Mouse (Mus musculus) embryonic facial prominence, embryonic 10.5 days (tissue): Measurements from ENCODE around the gene Abr. TPM values are rescaled to one million over a fixed set of nuclear protein-coding genes. Genes with fewer than 3 reads are reported as not detected.

Experiments used
- DNase-seq: peaks from one replicate; pipeline ENCODE4 v3.0.0-alpha.2; 2017; ENCODE audit warnings: low spot score
- H3K27ac ChIP-seq: fragments of 300-500 bp; sonication (generic); replicated peaks from 2 replicates; pipeline ENCODE4 v1.5.1; 2016; ENCODE audit warnings: mild to moderate bottlenecking
- H3K27me3 ChIP-seq: fragments of 300-500 bp; sonication (generic); replicated peaks from 2 replicates; pipeline ENCODE4 v1.6.1; 2016; ENCODE audit warnings: low read depth, mild to moderate bottlenecking; ENCODE audit not compliant: poor library complexity, severe bottlenecking
- H3K36me3 ChIP-seq: fragments of 300-500 bp; sonication (generic); replicated peaks from 2 replicates; pipeline ENCODE4 v1.6.1; 2016; ENCODE audit warnings: mild to moderate bottlenecking, moderate library complexity
- H3K4me1 ChIP-seq: fragments of 300-500 bp; sonication (generic); 2 replicates; pipeline ENCODE4 v1.6.1; 2016
- H3K4me3 ChIP-seq: fragments of 300-500 bp; sonication (generic); 2 replicates; pipeline ENCODE4 v1.5.1; 2016; ENCODE audit warnings: mild to moderate bottlenecking, moderate library complexity
- H3K9me3 ChIP-seq: fragments of 300-500 bp; sonication (generic); 2 replicates; pipeline ENCODE4 v1.6.1; 2016; ENCODE audit warnings: mild to moderate bottlenecking
- WGBS: fragments of 180-500 bp; shearing (Covaris S2); methylation state at CpG from one replicate; pipeline ENCODE4 v1.1.7; 2016; 5-methylcytosine and 5-hydroxymethylcytosine counted together
- polyA plus RNA-seq: library from polyadenylated mRNA; unstranded; fragments of >200 nt; fragmentation: Nextera tagmentation; extraction: Ambion mirVana; gene quantifications from 2 replicates; pipeline ENCODE4 v1.2.1, GENCODE M21; 2016

The Abr gene
- polyA plus RNA-seq, 1 experiment from 2014 or later: 34.6 TPM

- H3K27ac ChIP-seq: peak within 1 kb of the TSS; percentile 92
- peak within 1 kb of the TSS; percentile 90 for H3K4me3 ChIP-seq
- peaks cover 41% of the 10 kb centered on the region for H3K4me1 ChIP-seq
- no peaks in the 10 kb centered on the region for H3K27me3 ChIP-seq
- H3K36me3 ChIP-seq: 0 out of 2 replicates have a peak, but pooled peaks cover under 1% of the 10 kb centered on the region
- H3K9me3 ChIP-seq: no peaks in the 10 kb centered on the region
- DNase-seq: peak; percentile 96
- under 1% methylated on average over 70 of the region's 70 CpGs for WGBS
These were observed 223.1 kb downstream of the Abr start, which contains the start of gene Nxn for GRCm38 (mm10) chr11:76398798-76399586. Gene Nxn, minus strand, starts transcription at chr11:76399140.

GRCm38 (mm10) chr11:76398312-76398797 is 223.8 kb downstream of the Abr start:
- Histone ChIP-seq H3K9me3 (no peaks in the 10 kb centered on the region), H3K36me3 (peaks cover 3% of the 10 kb centered on the region; the same call in 1 of the 2 replicates), H3K27me3 (no peaks in the 10 kb centered on the region), H3K27ac (peak overlapping the region; percentile 92), H3K4me1 (peaks cover 41% of the 10 kb centered on the region), H3K4me3 (peak overlapping the region; percentile 90)
- DNase-seq: peak; percentile 74
- whole genome bisulfite sequencing: under 1% methylated on average over 33 of the region's 33 CpGs

- no peaks in the 10 kb centered on the region for H3K9me3 ChIP-seq
- peaks cover 9% of the 10 kb centered on the region for H3K36me3 ChIP-seq
- peak overlapping the region; percentile 90 for H3K4me3 ChIP-seq
- peak overlapping the region; percentile 92 for H3K27ac ChIP-seq
- DNase-seq: peak; percentile 80
- peaks cover 41% of the 10 kb centered on the region for H3K4me1 ChIP-seq
- H3K27me3 ChIP-seq: no peaks in the 10 kb centered on the region
- under 1% methylated on average over 26 of the region's 26 CpGs for WGBS
These were observed 224.3 kb downstream of the Abr start for GRCm38 (mm10) chr11:76397650-76398311.

GRCm38 (mm10) chr11:76392996-76393395 is 229.1 kb downstream of the Abr start:
- peaks cover 11% of the 10 kb centered on the region; the same call in 1 of the 2 replicates for H3K9me3 ChIP-seq
- no peak for DNase-seq
- no peak overlapping the region for H3K4me3 ChIP-seq
- peaks cover 36% of the 10 kb centered on the region for H3K36me3 ChIP-seq
- no peaks in the 10 kb centered on the region for H3K27me3 ChIP-seq
- H3K4me1 ChIP-seq: peaks cover 45% of the 10 kb centered on the region
- no peak overlapping the region for H3K27ac ChIP-seq
- 87% methylated on average over 11 of the region's 11 CpGs for WGBS

- no peak for DNase-seq
- Histone ChIP-seq H3K9me3 (peaks cover 11% of the 10 kb centered on the region; the same call in 1 of the 2 replicates), H3K4me1 (peaks cover 45% of the 10 kb centered on the region), H3K27ac (no peak overlapping the region), H3K36me3 (peaks cover 36% of the 10 kb centered on the region), H3K4me3 (no peak overlapping the region), H3K27me3 (no peaks in the 10 kb centered on the region)
- WGBS: 92% methylated on average over 7 of the region's 7 CpGs
These were observed 229.6 kb downstream of the Abr start for GRCm38 (mm10) chr11:76392532-76392931.

GRCm38 (mm10) chr11:76388711-76389110 is 233.4 kb downstream of the Abr start:
- DNase-seq: no peak
- no peaks in the 10 kb centered on the region for H3K27me3 ChIP-seq
- H3K4me3 ChIP-seq: no peak overlapping the region
- peaks cover 36% of the 10 kb centered on the region for H3K36me3 ChIP-seq
- H3K9me3 ChIP-seq: peaks cover 11% of the 10 kb centered on the region; the same call in 1 of the 2 replicates
- WGBS: 44% methylated on average over 7 of the region's 7 CpGs
- H3K4me1 ChIP-seq: peaks cover 43% of the 10 kb centered on the region
- 0 out of 2 replicates have a peak overlapping the region, but pooled peaks have one; percentile 30 for H3K27ac ChIP-seq

- Histone ChIP-seq H3K27ac (no peak overlapping the region), H3K4me1 (peaks cover 58% of the 10 kb centered on the region), H3K4me3 (no peak overlapping the region), H3K9me3 (peaks cover 11% of the 10 kb centered on the region; the same call in 1 of the 2 replicates), H3K36me3 (peaks cover 23% of the 10 kb centered on the region), H3K27me3 (no peaks in the 10 kb centered on the region)
- 92% methylated on average over 1 of the region's 1 CpGs for WGBS
- no peak for DNase-seq
These were observed 235.0 kb downstream of the Abr start for GRCm38 (mm10) chr11:76387097-76387496.

GRCm38 (mm10) chr11:76385746-76386145 is 236.4 kb downstream of the Abr start:
- Histone ChIP-seq H3K27me3 (no peaks in the 10 kb centered on the region), H3K4me1 (peaks cover 64% of the 10 kb centered on the region), H3K36me3 (peaks cover 15% of the 10 kb centered on the region), H3K4me3 (no peak overlapping the region), H3K27ac (peak overlapping the region; percentile 75), H3K9me3 (peaks cover under 1% of the 10 kb centered on the region; the same call in 1 of the 2 replicates)
- 49% methylated on average over 3 of the region's 3 CpGs for WGBS
- no peak for DNase-seq

- Histone ChIP-seq H3K27ac (peak overlapping the region; percentile 75), H3K4me1 (peaks cover 72% of the 10 kb centered on the region), H3K27me3 (no peaks in the 10 kb centered on the region), H3K36me3 (peaks cover 8% of the 10 kb centered on the region; the same call in 1 of the 2 replicates), H3K9me3 (no peaks in the 10 kb centered on the region), H3K4me3 (no peak overlapping the region)
- 55% methylated on average over 4 of the region's 4 CpGs for WGBS
- no peak for DNase-seq
These were observed 237.1 kb downstream of the Abr start for GRCm38 (mm10) chr11:76385017-76385416.

- H3K27me3 ChIP-seq: no peaks in the 10 kb centered on the region
- DNase-seq: no peak
- peak overlapping the region; percentile 55 for H3K27ac ChIP-seq
- peaks cover 8% of the 10 kb centered on the region; the same call in 1 of the 2 replicates for H3K36me3 ChIP-seq
- 79% methylated on average over 5 of the region's 5 CpGs for WGBS
- H3K4me1 ChIP-seq: peaks cover 71% of the 10 kb centered on the region
- no peaks in the 10 kb centered on the region for H3K9me3 ChIP-seq
- H3K4me3 ChIP-seq: no peak overlapping the region
These were observed 237.8 kb downstream of the Abr start for GRCm38 (mm10) chr11:76384307-76384706.

- DNase-seq: peak; percentile 44
- Histone ChIP-seq H3K4me1 (peaks cover 58% of the 10 kb centered on the region), H3K9me3 (no peaks in the 10 kb centered on the region), H3K27ac (peak overlapping the region; percentile 63), H3K4me3 (no peak overlapping the region; the same call in 1 of the 2 replicates), H3K27me3 (no peaks in the 10 kb centered on the region), H3K36me3 (peaks cover 8% of the 10 kb centered on the region; the same call in 1 of the 2 replicates)
- 61% methylated on average over 13 of the region's 13 CpGs for WGBS
These were observed 239.3 kb downstream of the Abr start for GRCm38 (mm10) chr11:76382711-76383324.
